Mouse (Mus musculus) spleen, adult 2 months (tissue): ENCODE results near the gene Efcab5. TPM values are rescaled to one million over a fixed set of nuclear protein-coding genes. Genes with fewer than 3 reads are reported as not detected.

Experiments
- DNase-seq, 2 experiments: peaks; one replicate each; pipeline versions ENCODE4 v3.0.0 to v3.0.0-alpha.2; 2012 to 2021; ENCODE audit warnings: low spot score in 2 of 2, low read depth in 1 of 2
- H3K27ac ChIP-seq: fragments of 200-500 bp; 2 replicates; pipeline ENCODE4 v1.5.1; 2012; ENCODE audit warnings: low read length, inconsistent platforms; ENCODE audit not compliant: insufficient read depth
- H3K27me3 ChIP-seq: fragments of 200-500 bp; 2 replicates; pipeline ENCODE4 v1.6.1; 2012; ENCODE audit warnings: mild to moderate bottlenecking, moderate library complexity, low read length, inconsistent platforms; ENCODE audit not compliant: control insufficient read depth, insufficient read depth
- H3K36me3 ChIP-seq: fragments of 200-500 bp; 2 replicates; pipeline ENCODE4 v1.6.1; 2012; ENCODE audit warnings: mild to moderate bottlenecking, low read length, inconsistent platforms; ENCODE audit not compliant: control insufficient read depth, insufficient read depth
- H3K4me1 ChIP-seq: fragments of 200-500 bp; 2 replicates; pipeline ENCODE4 v1.6.1; 2011; ENCODE audit warnings: inconsistent platforms; ENCODE audit not compliant: control insufficient read depth, insufficient read depth, insufficient read length
- H3K4me3 ChIP-seq: fragments of 200-500 bp; 2 replicates; pipeline ENCODE4 v1.5.1; 2011; ENCODE audit warnings: mild to moderate bottlenecking, inconsistent platforms; ENCODE audit not compliant: insufficient read depth, insufficient read length; ENCODE audit errors: extremely low read depth
- CTCF ChIP-seq: fragments of 200-500 bp; IDR thresholded peaks from 2 replicates; pipeline ENCODE4 v1.5.1; 2011; ENCODE audit warnings: mild to moderate bottlenecking, inconsistent platforms; ENCODE audit not compliant: insufficient read depth, insufficient read length, insufficient replicate concordance; ENCODE audit errors: extremely low read depth
- POLR2A ChIP-seq: fragments of 200-500 bp; IDR thresholded peaks from 2 replicates; pipeline ENCODE4 v1.6.1; 2011; ENCODE audit warnings: low read depth, low read length, inconsistent platforms
- WGBS: fragments of 180-500 bp; shearing (Covaris S2); methylation state at CpG from one replicate; pipeline ENCODE4 v1.1.7; 2018; 5-methylcytosine and 5-hydroxymethylcytosine counted together
- polyA plus RNA-seq: library from polyadenylated mRNA; depleted of rRNA; stranded (reverse); fragments of >200 nt; gene quantifications from 2 replicates; pipeline ENCODE4 v1.2.3, GENCODE M21; 2012

The Efcab5 gene
- polyA plus RNA-seq, 1 experiment: 0.14 TPM

DNA sequence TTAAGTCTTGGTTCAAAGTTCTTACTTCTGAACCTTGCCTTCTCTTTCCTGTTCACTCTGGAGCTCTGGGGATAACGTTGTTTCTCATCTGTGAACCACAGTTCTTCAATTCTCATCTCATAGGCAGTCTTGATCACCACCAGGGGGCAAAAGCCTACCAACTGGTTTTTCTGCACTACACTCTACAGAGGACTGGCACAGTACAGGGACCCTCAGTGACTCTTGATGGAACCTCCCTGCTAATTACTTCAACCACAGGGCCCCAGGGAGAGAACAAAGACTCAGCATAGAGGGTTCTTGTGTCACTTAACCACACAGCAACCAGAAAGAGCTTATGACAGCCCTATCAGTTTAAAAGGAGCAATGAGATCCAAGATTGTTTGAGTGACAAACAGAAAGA, 26.0 kb upstream of the Efcab5 start:
- no peak overlapping the region for H3K4me3 ChIP-seq
- no peaks in the 10 kb centered on the region for H3K27me3 ChIP-seq
- H3K4me1 ChIP-seq: peaks cover 11% of the 10 kb centered on the region; the same call in 1 of the 2 replicates
- no peak overlapping the region for H3K27ac ChIP-seq
- peak; percentile 33; the same call in 1 of the 2 replicates for TF ChIP-seq CTCF
- no peak for TF ChIP-seq POLR2A
- no peaks in the 10 kb centered on the region for H3K36me3 ChIP-seq
- 0% methylated on average over 1 of the region's 1 CpGs for WGBS
- DNase-seq: peak; percentile 68 to 72

DNA sequence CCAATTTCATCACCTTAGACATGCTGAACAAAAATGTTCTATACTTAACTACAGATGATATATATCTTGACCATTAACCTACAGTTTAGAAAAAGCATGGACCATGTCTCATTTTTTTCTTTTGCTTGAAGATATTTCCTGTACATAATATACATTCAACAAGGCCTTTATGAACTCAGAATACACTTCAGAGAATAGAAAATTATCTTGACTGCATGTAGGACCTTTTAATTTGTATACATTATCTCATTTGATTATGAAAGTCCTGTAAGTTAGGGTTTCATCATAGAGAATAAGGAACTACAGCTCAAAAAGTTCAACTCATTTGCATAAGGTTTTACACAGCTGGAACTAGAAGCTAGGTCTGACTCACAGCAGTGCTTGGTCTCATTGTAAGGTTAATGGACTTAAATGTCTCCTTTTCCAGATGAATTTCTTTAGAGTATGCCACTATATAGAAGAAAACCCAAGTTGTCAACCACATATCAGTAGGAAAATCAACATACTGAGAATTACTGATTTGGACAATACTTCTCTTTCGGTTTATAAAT, 25.4 kb upstream of the Efcab5 start:
- Histone ChIP-seq H3K27me3 (no peaks in the 10 kb centered on the region), H3K36me3 (no peaks in the 10 kb centered on the region), H3K4me1 (peaks cover 11% of the 10 kb centered on the region; the same call in 1 of the 2 replicates), H3K4me3 (no peak overlapping the region), H3K27ac (no peak overlapping the region)
- 81% methylated on average over 1 of the region's 1 CpGs for WGBS
- DNase-seq: peak in 1 of 2 experiments; percentile 42
- no peak for TF ChIP-seq POLR2A
- TF ChIP-seq CTCF: no peak

DNA sequence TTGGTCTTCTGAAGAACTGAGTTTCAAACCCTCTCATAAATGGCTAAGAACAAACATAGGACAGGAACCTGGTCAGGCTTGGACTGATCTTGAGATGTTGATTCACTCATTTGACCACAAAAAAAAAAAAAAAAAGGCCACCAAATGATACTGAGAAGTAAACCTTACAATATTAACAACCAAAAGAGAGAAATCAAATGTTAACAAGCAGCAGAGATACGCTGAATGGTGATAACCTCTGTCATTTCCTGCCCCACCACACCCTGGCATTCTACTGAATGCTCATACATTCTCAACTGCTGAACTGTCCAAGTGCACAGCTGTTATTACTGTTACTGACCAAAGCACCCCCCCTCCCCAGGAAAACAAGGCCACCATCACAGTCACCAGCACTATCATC, 11.9 kb upstream of the Efcab5 start:
- Histone ChIP-seq H3K27ac (no peak overlapping the region), H3K4me1 (peaks cover 3% of the 10 kb centered on the region; the same call in 1 of the 2 replicates), H3K36me3 (no peaks in the 10 kb centered on the region), H3K4me3 (no peak overlapping the region), H3K27me3 (no peaks in the 10 kb centered on the region)
- TF ChIP-seq POLR2A (no peak), CTCF (no peak)
- DNase-seq: no peak
- WGBS: 53% methylated on average over 1 of the region's 1 CpGs

DNA sequence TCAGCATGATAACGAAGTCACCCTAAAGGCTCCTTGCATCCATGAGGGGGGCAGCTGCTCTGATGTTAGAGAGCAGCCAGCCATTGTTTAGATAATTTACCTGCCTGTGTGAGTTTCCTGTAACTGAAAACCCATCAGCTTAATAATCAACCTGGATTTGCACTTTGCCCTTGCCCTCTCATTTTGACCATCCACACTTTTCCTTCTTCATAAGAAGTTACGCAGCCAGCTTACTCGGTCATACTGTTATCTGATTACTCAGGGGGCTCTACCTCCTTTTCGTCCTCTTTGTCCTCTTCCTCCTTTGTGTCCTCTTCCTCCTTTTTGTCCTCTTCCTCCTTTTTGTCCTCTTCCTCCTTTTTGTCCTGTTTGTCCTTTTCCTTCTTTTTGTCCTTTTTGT, 10.9 kb upstream of the Efcab5 start:
- H3K36me3 ChIP-seq: no peaks in the 10 kb centered on the region
- TF ChIP-seq POLR2A (no peak), CTCF (no peak)
- no peak overlapping the region; the same call in 1 of the 2 replicates for H3K4me3 ChIP-seq
- no peak for DNase-seq
- H3K4me1 ChIP-seq: peaks cover 3% of the 10 kb centered on the region; the same call in 1 of the 2 replicates
- H3K27me3 ChIP-seq: no peaks in the 10 kb centered on the region
- WGBS: 76% methylated on average over 4 of the region's 4 CpGs
- H3K27ac ChIP-seq: no peak overlapping the region

DNA sequence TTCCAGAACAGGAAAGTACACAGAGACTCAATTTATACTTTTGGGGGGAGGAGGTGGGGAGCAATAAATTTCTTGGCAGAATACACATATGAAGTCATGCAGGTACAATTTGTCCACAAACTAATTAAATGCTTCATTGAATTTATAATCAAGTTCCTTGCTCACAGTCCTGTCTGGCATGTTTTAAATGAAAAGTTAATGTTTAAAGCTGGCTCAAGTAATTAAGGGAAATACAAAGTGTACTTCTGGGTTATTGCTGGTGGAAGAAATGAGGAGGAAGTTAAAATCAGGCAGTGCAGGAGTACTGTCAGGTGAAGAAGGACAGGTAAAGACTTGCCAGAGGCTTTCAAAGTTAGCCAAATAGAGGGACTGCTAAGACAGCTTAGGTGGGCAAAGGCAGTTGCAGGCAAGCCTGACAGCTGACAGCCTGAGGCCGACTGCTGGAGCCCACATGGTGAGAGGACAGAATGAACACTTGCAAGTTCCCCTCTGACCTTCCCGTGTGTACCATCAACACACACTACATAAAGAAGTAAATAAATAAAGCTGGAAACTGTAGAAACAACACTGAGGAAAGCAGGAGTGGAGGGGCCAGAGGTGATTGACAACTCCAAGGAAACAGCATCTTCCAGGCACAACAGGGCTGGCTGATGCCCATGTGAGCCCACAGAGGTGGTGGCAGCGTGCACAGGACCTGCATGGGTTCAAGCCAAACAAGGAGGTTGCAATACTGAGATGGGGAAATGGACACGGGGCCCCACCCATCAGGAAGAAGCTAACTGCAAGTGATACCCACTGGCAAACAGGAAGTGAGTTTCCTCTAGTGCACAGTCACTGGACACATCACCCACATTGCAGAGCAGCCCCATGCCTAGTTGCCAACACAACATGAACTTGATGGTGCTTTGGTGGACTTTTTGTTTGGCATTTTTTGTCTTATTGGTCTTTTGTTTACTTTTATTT, 7.7 kb upstream of the Efcab5 start:
- no peaks in the 10 kb centered on the region for H3K27me3 ChIP-seq
- peak in 1 of 2 experiments; percentile 43 for DNase-seq
- peak overlapping the region; percentile 30 for H3K27ac ChIP-seq
- TF ChIP-seq CTCF (no peak), POLR2A (no peak)
- 26% methylated on average over 4 of the region's 4 CpGs for WGBS
- H3K36me3 ChIP-seq: no peaks in the 10 kb centered on the region
- H3K4me1 ChIP-seq: peaks cover 7% of the 10 kb centered on the region; the same call in 1 of the 2 replicates
- no peak overlapping the region for H3K4me3 ChIP-seq

- no peak overlapping the region for H3K4me3 ChIP-seq
- no peak overlapping the region for H3K27ac ChIP-seq
- no peaks in the 10 kb centered on the region for H3K27me3 ChIP-seq
- H3K4me1 ChIP-seq: peaks cover 7% of the 10 kb centered on the region; the same call in 1 of the 2 replicates
- DNase-seq: no peak
- H3K36me3 ChIP-seq: no peaks in the 10 kb centered on the region
- 90% methylated on average over 11 of the region's 11 CpGs for WGBS
- no peak for TF ChIP-seq POLR2A
- TF ChIP-seq CTCF: no peak
Observed at GRCm38 (mm10) chr11:77195360-77196109, 6.8 kb upstream of the Efcab5 start.
